ENCODE assay signal across 8 mouse cellular contexts in the genomic region with DNA sequence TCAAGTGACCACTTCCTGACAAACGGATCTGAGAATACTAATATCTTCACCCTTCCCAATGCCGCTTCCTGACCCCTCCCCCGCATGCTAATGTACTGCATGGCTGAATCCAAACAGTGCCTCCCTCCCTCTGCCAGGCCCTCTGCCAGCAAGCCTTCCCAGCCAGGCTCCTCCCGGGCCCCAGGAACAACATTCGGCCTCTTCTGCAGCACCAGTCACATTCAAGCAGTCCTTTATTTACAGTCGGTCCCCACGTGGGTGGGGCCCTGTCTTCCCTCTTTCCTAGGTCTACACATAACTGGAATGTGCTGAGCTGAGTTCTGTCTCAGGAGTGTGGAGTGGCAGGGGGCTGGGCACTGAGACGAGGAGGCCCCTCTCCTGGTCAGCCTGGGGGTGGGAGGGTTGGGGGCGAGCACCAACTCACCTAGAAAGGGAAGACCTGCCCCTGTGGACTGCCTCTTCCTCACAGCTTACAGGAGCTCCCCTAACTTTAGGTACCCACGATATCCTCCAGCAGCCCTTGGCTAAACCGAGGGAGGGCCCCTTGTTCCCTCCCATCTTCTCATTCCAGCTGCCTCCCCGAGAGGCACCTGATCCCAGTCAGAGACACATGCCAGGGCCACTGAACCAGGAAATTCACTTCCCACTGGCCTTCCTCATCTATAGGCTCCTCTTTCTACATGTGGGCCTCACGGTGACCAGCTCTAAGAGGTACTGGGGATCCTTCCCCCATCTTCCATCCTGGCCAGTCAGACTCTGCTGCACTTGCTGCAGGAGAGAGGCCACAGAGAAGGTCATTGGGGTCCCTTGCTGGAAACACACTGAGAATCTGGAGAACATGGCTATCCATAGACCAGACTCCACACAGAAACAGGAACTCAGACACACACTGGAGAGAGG. TPM values are rescaled to one million over a fixed set of nuclear protein-coding genes. Genes with fewer than 3 reads are reported as not detected.
A peak's percentile ranks its signal among the peaks of the same experiment; 100 is the strongest.
DNase-seq lines count a peak whose midpoint lies in the region; ATAC-seq and TF ChIP-seq lines count a peak whose summit lies in the region.

No protein-coding gene starts in this region.

- H3K9ac ChIP-seq in neural tube, embryonic 11.5 days (ENCODE audit: low read length): no peak overlapping the region
- H3K9ac ChIP-seq in forebrain, embryonic 14.5 days (ENCODE audit: low read length): peak overlapping the region; percentile 35

- TF ChIP-seq POLR2A in lung, adult 2 months (IDR thresholded peaks at IDR 0.05; ENCODE audit: borderline replicate concordance, extremely low read depth, low read depth, low read length): no peak

- peaks cover under 1% of the 10 kb centered on the region for H3K36me3 ChIP-seq in neural tube, embryonic 11.5 days (ENCODE audit: control insufficient read depth, insufficient read depth, low read length)
- peaks cover 23% of the 10 kb centered on the region for H3K36me3 ChIP-seq in forebrain, embryonic 14.5 days (ENCODE audit: control insufficient read depth, insufficient read depth, low read length)

- no peaks in the 10 kb centered on the region for H3K9me3 ChIP-seq in neural tube, embryonic 11.5 days (ENCODE audit: control insufficient read depth, low read length)
- H3K9me3 ChIP-seq in forebrain, embryonic 14.5 days (replicated peaks; ENCODE audit: control insufficient read depth, low read length): no peaks in the 10 kb centered on the region

- H3K4me1 ChIP-seq in neural tube, embryonic 11.5 days (ENCODE audit: control insufficient read depth, insufficient read depth, low read length): peaks cover 45% of the 10 kb centered on the region
- peaks cover 65% of the 10 kb centered on the region for H3K4me1 ChIP-seq in forebrain, embryonic 14.5 days (ENCODE audit: control insufficient read depth, insufficient read depth, low read length)
- peaks cover 47% of the 10 kb centered on the region for H3K4me1 ChIP-seq in lung, adult 2 months (ENCODE audit: control insufficient read depth, insufficient read depth, low read length)

- 0 out of 2 replicates have a peak overlapping the region, but pooled peaks have one; percentile 19 for H3K4me2 ChIP-seq in neural tube, embryonic 11.5 days (ENCODE audit: low read depth)
- H3K4me2 ChIP-seq in forebrain, embryonic 14.5 days (ENCODE audit: low read length): peak overlapping the region; percentile 36

- WGBS in neural tube, embryonic 11.5 days: 12% methylated on average over 13 of the region's 13 CpGs
- WGBS in forebrain, embryonic 14.5 days: 4% methylated on average over 13 of the region's 13 CpGs
- 19% methylated on average over 13 of the region's 13 CpGs for WGBS in lung, adult 2 months

- intact Hi-C loops in heart, postnatal 36 days (cut with DNase I): loop anchor here (5.0 kb wide), 1 partner anchor 61 kb away; no protein-coding TSS in a partner anchor

- no peaks in the 10 kb centered on the region for H3K27me3 ChIP-seq in neural tube, embryonic 11.5 days (ENCODE audit: control insufficient read depth, insufficient read depth, low read length)
- H3K27me3 ChIP-seq in forebrain, embryonic 14.5 days (replicated peaks; ENCODE audit: control insufficient read depth, insufficient read depth, low read length): no peaks in the 10 kb centered on the region

- peak; percentile 51 for DNase-seq in neural tube, embryonic 11.5 days (ENCODE audit: low spot score)
- DNase-seq in neural tube, embryonic 10.5 days (ENCODE audit: extremely low spot score, low spot score): no peak
- DNase-seq in forebrain, embryonic 14.5 days (ENCODE audit: low spot score): peak; percentile 87
- DNase-seq in heart, postnatal 36 days: peak; percentile 75 to 77
- DNase-seq in layer of hippocampus, adult 8-10 months (ENCODE audit: low spot score in 2 of 2): peak; percentile 64 to 71
- peak; percentile 79 for DNase-seq in lung, adult 2 months
- peak; percentile 85 for DNase-seq in ovary, postnatal 36 days (ENCODE audit: low spot score)

- no peak for TF ChIP-seq CTCF in lung, adult 2 months (IDR thresholded peaks at IDR 0.05; ENCODE audit: insufficient read depth, low read length)

- no peak overlapping the region for H3K4me3 ChIP-seq in neural tube, embryonic 11.5 days (ENCODE audit: low read depth, low read length)
- H3K4me3 ChIP-seq in forebrain, embryonic 14.5 days (ENCODE audit: low read depth, low read length): no peak overlapping the region
- no peak overlapping the region for H3K4me3 ChIP-seq in lung, adult 2 months (replicated peaks; ENCODE audit: extremely low read depth, low read depth, low read length)

- peak; percentile 20 for ATAC-seq in neural tube, embryonic 11.5 days (ENCODE audit: insufficient read depth, low FRiP score, low TSS enrichment)
- ATAC-seq in forebrain, embryonic 14.5 days: peak; percentile 40
- ATAC-seq in megakaryocyte-erythroid progenitor cell, adult 5-6 weeks (replicated peaks; ENCODE audit: low FRiP score, low TSS enrichment, poor library complexity, severe bottlenecking): no peak

- H3K27ac ChIP-seq in neural tube, embryonic 11.5 days (ENCODE audit: low read depth, low read length): 0 out of 2 replicates have a peak overlapping the region, but pooled peaks have one; percentile 3
- peak overlapping the region; percentile 68 for H3K27ac ChIP-seq in forebrain, embryonic 14.5 days (ENCODE audit: low read depth, low read length)

RNA-seq across cellular contexts. Expression of gene Tet3, which starts 15.2 kb away (rescaled TPM):
- polyA plus RNA-seq in neural tube, embryonic 11.5 days (2014; fragmentation: Nextera tagmentation; extraction: Ambion mirVana): 47.3 and 48.8 TPM in 2 replicates
- 34.9 and 49.5 TPM in 2 replicates for polyA plus RNA-seq in forebrain, embryonic 14.5 days (2014; fragmentation: Nextera tagmentation; extraction: Ambion mirVana)
- 10 to 100 TPM; 27.2 to 27.6 TPM for total RNA-seq in heart, postnatal 36 days (2021)
- total RNA-seq in layer of hippocampus, adult 8-10 months (2022): 10 to 100 TPM; 53.5 to 65.9 (median 58.5) TPM
- polyA plus RNA-seq in lung, adult 2 months (2012; rRNA removed): 16.0 and 22.4 TPM in 2 replicates
- 46.9 and 55.9 TPM in 2 replicates for total RNA-seq in megakaryocyte-erythroid progenitor cell, adult 5-6 weeks (2014; fragmentation: Nextera tagmentation)
- 12.6 and 13.5 TPM in 2 replicates for total RNA-seq in megakaryocyte-erythroid progenitor cell, adult 5-6 weeks (2017)
